Mouse (Mus musculus): ENCODE measurements at regions not wholly inside any gene's neighbourhood (a gene's known extent, or its start where the extent isn't known, plus 50 kb on each side); places are given as distances from the start of the nearest gene placed in this dataset.

GRCm38 (mm10) chr8:126162748-126163371, 135.5 kb upstream of the Slc35f3 start:
- H3K9me3 ChIP-seq (replicated peaks), result no peaks in the 10 kb centered on the region
- 28% methylated on average over 11 of the region's 11 CpGs for WGBS
- H3K4me1 ChIP-seq, result peaks cover 30% of the 10 kb centered on the region
- H3K9ac ChIP-seq (replicated peaks), result no peak overlapping the region
- H3K27ac ChIP-seq (replicated peaks), result peak overlapping the region; percentile 45
- no peaks in the 10 kb centered on the region for H3K27me3 ChIP-seq (replicated peaks)
- no peak overlapping the region for H3K4me2 ChIP-seq
- no peak for ATAC-seq (ENCODE audit: low FRiP score)
- H3K36me3 ChIP-seq, result no peaks in the 10 kb centered on the region
- H3K4me3 ChIP-seq (replicated peaks), result no peak overlapping the region

GRCm38 (mm10) chr8:126163954-126164353, 134.4 kb upstream of the Slc35f3 start:
- no peak overlapping the region for H3K27ac ChIP-seq (replicated peaks)
- peaks cover 30% of the 10 kb centered on the region for H3K4me1 ChIP-seq
- WGBS, result 72% methylated on average over 5 of the region's 5 CpGs
- H3K36me3 ChIP-seq, result no peaks in the 10 kb centered on the region
- no peaks in the 10 kb centered on the region for H3K9me3 ChIP-seq (replicated peaks)
- no peaks in the 10 kb centered on the region for H3K27me3 ChIP-seq (replicated peaks)
- no peak overlapping the region for H3K9ac ChIP-seq (replicated peaks)
- no peak overlapping the region for H3K4me2 ChIP-seq
- H3K4me3 ChIP-seq (replicated peaks), result no peak overlapping the region
- no peak for ATAC-seq (ENCODE audit: low FRiP score)

GRCm38 (mm10) chr8:126165486-126166095, 132.8 kb upstream of the Slc35f3 start:
- no peaks in the 10 kb centered on the region for H3K36me3 ChIP-seq
- no peaks in the 10 kb centered on the region for H3K9me3 ChIP-seq (replicated peaks)
- no peak overlapping the region for H3K9ac ChIP-seq (replicated peaks)
- peak; percentile 45 for ATAC-seq (ENCODE audit: low FRiP score)
- no peak overlapping the region for H3K4me3 ChIP-seq (replicated peaks)
- H3K27me3 ChIP-seq (replicated peaks), result no peaks in the 10 kb centered on the region
- peaks cover 28% of the 10 kb centered on the region for H3K4me1 ChIP-seq
- H3K27ac ChIP-seq (replicated peaks), result peak overlapping the region; percentile 68
- WGBS, result 38% methylated on average over 8 of the region's 8 CpGs
- no peak overlapping the region for H3K4me2 ChIP-seq

GRCm38 (mm10) chr8:126166394-126166793, 132.0 kb upstream of the Slc35f3 start:
- no peak for ATAC-seq (ENCODE audit: low FRiP score)
- Histone ChIP-seq H3K36me3 (no peaks in the 10 kb centered on the region), H3K4me2 (no peak overlapping the region), H3K27ac (replicated peaks) (peak overlapping the region; percentile 68; the same call in 1 of the 2 replicates), H3K9ac (replicated peaks) (no peak overlapping the region), H3K27me3 (replicated peaks) (no peaks in the 10 kb centered on the region), H3K9me3 (replicated peaks) (no peaks in the 10 kb centered on the region), H3K4me3 (replicated peaks) (no peak overlapping the region), H3K4me1 (peaks cover 25% of the 10 kb centered on the region)
- WGBS, result 74% methylated on average over 7 of the region's 7 CpGs

GRCm38 (mm10) chr8:126174451-126174850, 123.9 kb upstream of the Slc35f3 start:
- ATAC-seq (ENCODE audit: low FRiP score), result no peak
- Histone ChIP-seq H3K4me2 (no peak overlapping the region), H3K4me1 (peaks cover 12% of the 10 kb centered on the region), H3K27ac (replicated peaks) (no peak overlapping the region), H3K9me3 (replicated peaks) (no peaks in the 10 kb centered on the region), H3K36me3 (no peaks in the 10 kb centered on the region), H3K4me3 (replicated peaks) (no peak overlapping the region), H3K9ac (replicated peaks) (no peak overlapping the region), H3K27me3 (replicated peaks) (no peaks in the 10 kb centered on the region)
- 19% methylated on average over 7 of the region's 7 CpGs for WGBS

GRCm38 (mm10) chr8:126176305-126176704, 122.1 kb upstream of the Slc35f3 start:
- WGBS, result 90% methylated on average over 7 of the region's 7 CpGs
- Histone ChIP-seq H3K36me3 (no peaks in the 10 kb centered on the region), H3K4me2 (no peak overlapping the region), H3K4me1 (peaks cover 12% of the 10 kb centered on the region), H3K4me3 (replicated peaks) (no peak overlapping the region), H3K27ac (replicated peaks) (no peak overlapping the region), H3K9ac (replicated peaks) (no peak overlapping the region), H3K9me3 (replicated peaks) (no peaks in the 10 kb centered on the region), H3K27me3 (replicated peaks) (no peaks in the 10 kb centered on the region)
- ATAC-seq (ENCODE audit: low FRiP score), result no peak

- H3K4me2 ChIP-seq, result no peak overlapping the region
- H3K4me1 ChIP-seq, result peaks cover 12% of the 10 kb centered on the region
- no peak overlapping the region for H3K9ac ChIP-seq (replicated peaks)
- H3K27ac ChIP-seq (replicated peaks), result no peak overlapping the region
- H3K4me3 ChIP-seq (replicated peaks), result no peak overlapping the region
- no peak for ATAC-seq (ENCODE audit: low FRiP score)
- WGBS, result 77% methylated on average over 10 of the region's 10 CpGs
- no peaks in the 10 kb centered on the region for H3K36me3 ChIP-seq
- no peaks in the 10 kb centered on the region for H3K27me3 ChIP-seq (replicated peaks)
- no peaks in the 10 kb centered on the region for H3K9me3 ChIP-seq (replicated peaks)
These were observed 120.5 kb upstream of the Slc35f3 start for GRCm38 (mm10) chr8:126177855-126178254.

- Histone ChIP-seq H3K27me3 (replicated peaks) (no peaks in the 10 kb centered on the region), H3K4me1 (no peaks in the 10 kb centered on the region), H3K9ac (replicated peaks) (no peak overlapping the region), H3K4me2 (no peak overlapping the region), H3K9me3 (replicated peaks) (no peaks in the 10 kb centered on the region), H3K4me3 (replicated peaks) (no peak overlapping the region), H3K36me3 (no peaks in the 10 kb centered on the region), H3K27ac (replicated peaks) (no peak overlapping the region)
- WGBS, result 47% methylated on average over 5 of the region's 5 CpGs
- ATAC-seq (ENCODE audit: low FRiP score), result no peak
These were observed 109.5 kb upstream of the Slc35f3 start for GRCm38 (mm10) chr8:126188741-126189285.

- Histone ChIP-seq H3K27me3 (replicated peaks) (no peaks in the 10 kb centered on the region), H3K36me3 (no peaks in the 10 kb centered on the region), H3K9me3 (replicated peaks) (no peaks in the 10 kb centered on the region), H3K4me2 (no peak overlapping the region), H3K9ac (replicated peaks) (no peak overlapping the region), H3K4me1 (no peaks in the 10 kb centered on the region), H3K27ac (replicated peaks) (no peak overlapping the region), H3K4me3 (replicated peaks) (no peak overlapping the region)
- no peak for ATAC-seq (ENCODE audit: low FRiP score)
- WGBS, result 96% methylated on average over 2 of the region's 2 CpGs
These were observed 102.7 kb upstream of the Slc35f3 start for GRCm38 (mm10) chr8:126195616-126196015.

GRCm38 (mm10) chr8:126210561-126210960, 87.8 kb upstream of the Slc35f3 start:
- H3K4me1 ChIP-seq, result no peaks in the 10 kb centered on the region
- 85% methylated on average over 8 of the region's 8 CpGs for WGBS
- H3K36me3 ChIP-seq, result no peaks in the 10 kb centered on the region
- H3K4me3 ChIP-seq (replicated peaks), result no peak overlapping the region
- no peak for ATAC-seq (ENCODE audit: low FRiP score)
- H3K4me2 ChIP-seq, result no peak overlapping the region
- no peak overlapping the region for H3K27ac ChIP-seq (replicated peaks)
- H3K9ac ChIP-seq (replicated peaks), result no peak overlapping the region
- H3K27me3 ChIP-seq (replicated peaks), result no peaks in the 10 kb centered on the region
- no peaks in the 10 kb centered on the region for H3K9me3 ChIP-seq (replicated peaks)

- no peak overlapping the region for H3K4me2 ChIP-seq
- no peaks in the 10 kb centered on the region for H3K27me3 ChIP-seq (replicated peaks)
- no peaks in the 10 kb centered on the region for H3K9me3 ChIP-seq (replicated peaks)
- no peak overlapping the region for H3K4me3 ChIP-seq (replicated peaks)
- H3K36me3 ChIP-seq, result no peaks in the 10 kb centered on the region
- H3K4me1 ChIP-seq, result no peaks in the 10 kb centered on the region
- no peak for ATAC-seq (ENCODE audit: low FRiP score)
- H3K9ac ChIP-seq (replicated peaks), result no peak overlapping the region
- no peak overlapping the region for H3K27ac ChIP-seq (replicated peaks)
- WGBS, result 86% methylated on average over 5 of the region's 5 CpGs
These were observed 85.6 kb upstream of the Slc35f3 start for GRCm38 (mm10) chr8:126212802-126213201.

GRCm38 (mm10) chr8:126214571-126214970, 83.8 kb upstream of the Slc35f3 start:
- no peak for ATAC-seq (ENCODE audit: low FRiP score)
- WGBS, result 19% methylated on average over 1 of the region's 1 CpGs
- Histone ChIP-seq H3K27me3 (replicated peaks) (no peaks in the 10 kb centered on the region), H3K36me3 (no peaks in the 10 kb centered on the region), H3K27ac (replicated peaks) (no peak overlapping the region), H3K9me3 (replicated peaks) (no peaks in the 10 kb centered on the region), H3K4me1 (no peaks in the 10 kb centered on the region), H3K9ac (replicated peaks) (no peak overlapping the region), H3K4me3 (replicated peaks) (no peak overlapping the region), H3K4me2 (no peak overlapping the region)

Data from neural tube, embryonic 15.5 days (tissue).